Mouse (Mus musculus) stomach, postnatal 0 days (tissue): ENCODE measurements at regions not wholly inside any gene's neighbourhood (a gene's known extent, or its start where the extent isn't known, plus 50 kb on each side); places are given as distances from the start of the nearest gene placed in this dataset.
"Not testable (repeated sequence)": the region's sequence is repeated elsewhere in the genome, so short reads cannot be mapped to it uniquely, and the experiment has no call there.

Source experiments
- CTCF ChIP-seq: IDR thresholded peaks from 2 replicates; pipeline ENCODE4 v1.5.1; 2016; ENCODE audit warnings: antibody characterized with exemption, low read depth, mild to moderate bottlenecking, moderate library complexity
- EP300 ChIP-seq: optimal IDR thresholded peaks from 2 replicates; pipeline ENCODE3; 2016; ENCODE audit warnings: antibody characterized with exemption

- not testable (repeated sequence) for TF ChIP-seq CTCF, EP300
Observed at GRCm38 (mm10) chr15:41340621-41341020, 1206.5 kb downstream of the 9330182O14Rik start.
